Mouse (Mus musculus) gastrocnemius, adult 18-20 months (tissue): ENCODE results near the gene Gpr152. TPM values are rescaled to one million over a fixed set of nuclear protein-coding genes. Genes with fewer than 3 reads are reported as not detected.

ENCODE experiments used
- DNase-seq: peaks from one replicate; pipeline ENCODE4 v3.0.0; 2021; ENCODE audit warnings: low spot score
- long read RNA-seq, 2 experiments: library from polyadenylated mRNA; stranded (forward); transcript quantifications; one replicate each; pipeline ENCODE4 v2.0.0; 2021
- total RNA-seq, 2 experiments: library from RNA; stranded (reverse); gene quantifications; 2 replicates each; pipeline ENCODE4 v1.2.3; 2021

The Gpr152 gene
- total RNA-seq, result not detected
- long read RNA-seq, experiment 1, result 0 reads
- long read RNA-seq, experiment 2, result 0 reads

GRCm38 (mm10) chr19:4139446-4139845 lies at the start of gene Gpr152:
TSS of gene Gpr152 (plus strand) at chr19:4139787.
- DNase-seq, result no peak

GRCm38 (mm10) chr19:4090446-4090845 lies 49.1 kb upstream of the Gpr152 start:
- DNase-seq, result no peak

- DNase-seq, result no peak
These were observed 48.2 kb upstream of the Gpr152 start for GRCm38 (mm10) chr19:4091383-4091782.

- DNase-seq, result no peak
These were observed 46.8 kb upstream of the Gpr152 start for GRCm38 (mm10) chr19:4092750-4093149.

GRCm38 (mm10) chr19:4093772-4094171 lies 45.8 kb upstream of the Gpr152 start:
- no peak for DNase-seq

GRCm38 (mm10) chr19:4094348-4094747 lies 45.2 kb upstream of the Gpr152 start:
- DNase-seq, result no peak

- no peak for DNase-seq
These were observed 44.7 kb upstream of the Gpr152 start for GRCm38 (mm10) chr19:4094774-4095303.

- no peak for DNase-seq
These were observed 43.8 kb upstream of the Gpr152 start for GRCm38 (mm10) chr19:4095802-4096201.

GRCm38 (mm10) chr19:4096642-4097440 lies 42.7 kb upstream of the Gpr152 start, which contains the start of gene Cdk2ap2:
TSS of gene Cdk2ap2 (plus strand) at chr19:4097182.
- peak; percentile 100 for DNase-seq

- peak; percentile 86 for DNase-seq
These were observed 42.2 kb upstream of the Gpr152 start for GRCm38 (mm10) chr19:4097441-4097825.

- DNase-seq, result no peak
These were observed 41.2 kb upstream of the Gpr152 start for GRCm38 (mm10) chr19:4098426-4098825.

GRCm38 (mm10) chr19:4099056-4099455 lies 40.5 kb upstream of the Gpr152 start:
- peak; percentile 92 for DNase-seq

- DNase-seq, result peak; percentile 77
These were observed 39.5 kb upstream of the Gpr152 start, which contains the start of gene Pitpnm1 for GRCm38 (mm10) chr19:4099837-4100717. TSS of gene Pitpnm1 (plus strand) at chr19:4099998.

- no peak for DNase-seq
These were observed 38.8 kb upstream of the Gpr152 start for GRCm38 (mm10) chr19:4100718-4101261.

GRCm38 (mm10) chr19:4101466-4101865 lies 38.1 kb upstream of the Gpr152 start:
- DNase-seq, result no peak

- DNase-seq, result no peak
These were observed 37.5 kb upstream of the Gpr152 start for GRCm38 (mm10) chr19:4102049-4102448.

GRCm38 (mm10) chr19:4102626-4103025 lies 37.0 kb upstream of the Gpr152 start:
- DNase-seq, result no peak

- no peak for DNase-seq
These were observed 36.3 kb upstream of the Gpr152 start for GRCm38 (mm10) chr19:4103294-4103693.

GRCm38 (mm10) chr19:4103792-4104191 lies 35.8 kb upstream of the Gpr152 start:
- DNase-seq, result no peak

GRCm38 (mm10) chr19:4104675-4105194 lies 34.9 kb upstream of the Gpr152 start:
- no peak for DNase-seq

GRCm38 (mm10) chr19:4106654-4107053 lies 32.9 kb upstream of the Gpr152 start:
- DNase-seq, result no peak
